Mouse (Mus musculus) left cerebral cortex, adult 2 months (tissue): ENCODE results near the gene Mfng. TPM values are rescaled to one million over a fixed set of nuclear protein-coding genes. Genes with fewer than 3 reads are reported as not detected.

ENCODE experiments used
- DNase-seq, 2 experiments: peaks; one replicate each; pipeline ENCODE4 v3.0.0; 2021 to 2022; ENCODE audit warnings: low spot score in 2 of 2, mixed read lengths in 1 of 2; ENCODE audit errors: extremely low spot score in 1 of 2
- H3K27ac ChIP-seq: fragments of 200-600 bp; 2 replicates; pipeline ENCODE4 v1.8.1; 2022
- H3K4me3 ChIP-seq: fragments of 200-600 bp; 2 replicates; pipeline ENCODE4 v1.8.1; 2022
- CTCF ChIP-seq: fragments of 200-600 bp; IDR thresholded peaks from 2 replicates; pipeline ENCODE4 v1.8.1; 2022; ENCODE audit warnings: antibody characterized with exemption, mild to moderate bottlenecking, moderate library complexity
- intact Hi-C: fragments of 180-260 bp; cut with DNase I; formaldehyde crosslinking; loops from one replicate; pipeline ENCODE4 v1.15.1; 2025
- long read RNA-seq, 2 experiments: library from polyadenylated mRNA; stranded (forward); transcript quantifications; one replicate each; pipeline ENCODE4 v2.0.0; 2021; ENCODE audit warnings: borderline mapping rate in 2 of 2
- total RNA-seq, 2 experiments: library from RNA; stranded (reverse); gene quantifications; 2 replicates each; pipeline ENCODE4 v1.2.3; 2021

The Mfng gene
- 1 to 10 TPM; 5.0 to 6.2 TPM for total RNA-seq
- long read RNA-seq, experiment 1, partial matches to known transcripts = 0 of 2 reads
- long read RNA-seq, experiment 1, other reads (novel, unspliced or antisense) = 0 of 2 reads
- long read RNA-seq, experiment 2, partial matches to known transcripts = 0 of 4 reads
- long read RNA-seq, experiment 2, other reads (novel, unspliced or antisense) = 2 of 4 reads

GRCm38 (mm10) chr15:78773290-78773729 lies at the start of gene Mfng:
Gene Mfng, minus strand, starts transcription at chr15:78773475.
- DNase-seq = peak; percentile 27 to 50
- H3K27ac ChIP-seq = peak within 1 kb of the TSS; percentile 64
- peak within 1 kb of the TSS; percentile 36 for H3K4me3 ChIP-seq
- intact Hi-C loops = no loop called here
- no peak for TF ChIP-seq CTCF

DNA sequence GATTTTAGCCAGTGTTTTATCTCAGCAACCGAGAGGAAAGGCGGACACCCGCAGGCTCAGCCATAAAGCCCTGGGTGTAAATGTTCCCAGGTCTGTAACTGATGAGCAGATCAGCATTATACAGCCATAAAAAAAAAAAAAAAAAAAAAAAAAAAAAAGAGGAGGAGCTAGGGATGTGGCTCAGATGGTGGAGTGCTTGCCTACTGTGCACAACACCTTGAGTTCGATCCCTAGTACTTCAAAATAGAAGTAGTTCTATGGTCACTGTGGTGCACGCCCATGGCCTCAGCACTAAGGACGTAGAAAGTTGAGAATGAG lies 42.8 kb upstream of the Mfng start:
- intact Hi-C loops = no loop called here
- H3K27ac ChIP-seq = no peak overlapping the region
- TF ChIP-seq CTCF = no peak
- no peak overlapping the region for H3K4me3 ChIP-seq
- no peak for DNase-seq

DNA sequence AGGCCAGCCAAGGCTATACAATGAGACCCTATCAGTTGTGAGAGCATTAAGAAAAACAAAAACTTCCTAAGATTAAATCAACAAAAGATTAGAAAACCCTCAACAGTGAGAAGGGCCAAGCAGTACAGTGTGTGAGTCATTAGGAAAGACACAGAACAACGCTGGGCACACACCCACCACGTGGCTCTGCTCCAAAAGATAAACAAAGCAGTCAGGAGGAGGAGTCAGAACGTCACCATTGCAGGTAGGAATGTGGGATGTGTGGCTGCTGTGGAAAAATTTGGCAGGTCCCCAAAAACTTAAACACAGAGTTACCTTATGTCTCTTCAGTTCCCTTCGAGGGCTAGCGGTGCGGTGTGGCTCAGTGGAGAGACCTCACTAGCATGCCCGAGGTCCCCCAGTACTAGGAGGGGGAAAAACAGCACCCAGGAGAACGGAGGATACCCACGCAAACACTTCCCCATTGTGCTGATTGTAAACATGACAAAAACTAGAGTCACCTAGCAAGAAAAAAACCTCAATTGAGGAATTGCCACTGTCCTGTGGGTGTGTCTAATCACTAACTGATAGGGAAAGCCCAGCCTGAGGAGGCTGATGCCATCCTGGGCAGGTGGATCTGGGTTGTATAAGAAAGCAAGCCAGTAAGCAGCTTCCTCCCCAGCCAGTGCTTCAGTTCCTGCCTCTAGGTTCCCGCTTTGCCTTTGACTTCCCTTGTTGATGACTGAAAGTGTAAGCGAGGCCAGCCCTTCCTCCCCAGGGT lies 42.2 kb upstream of the Mfng start:
- intact Hi-C loops = no loop called here
- no peak for DNase-seq
- no peak for TF ChIP-seq CTCF

GRCm38 (mm10) chr15:78813603-78814002 lies 40.3 kb upstream of the Mfng start:
- DNase-seq = no peak
- intact Hi-C loops = no loop called here
- H3K4me3 ChIP-seq = no peak overlapping the region

More for the DNA sequence above, 42.2 kb upstream of the Mfng start:
- Histone ChIP-seq H3K27ac (no peak overlapping the region), H3K4me3 (no peak overlapping the region)

DNA sequence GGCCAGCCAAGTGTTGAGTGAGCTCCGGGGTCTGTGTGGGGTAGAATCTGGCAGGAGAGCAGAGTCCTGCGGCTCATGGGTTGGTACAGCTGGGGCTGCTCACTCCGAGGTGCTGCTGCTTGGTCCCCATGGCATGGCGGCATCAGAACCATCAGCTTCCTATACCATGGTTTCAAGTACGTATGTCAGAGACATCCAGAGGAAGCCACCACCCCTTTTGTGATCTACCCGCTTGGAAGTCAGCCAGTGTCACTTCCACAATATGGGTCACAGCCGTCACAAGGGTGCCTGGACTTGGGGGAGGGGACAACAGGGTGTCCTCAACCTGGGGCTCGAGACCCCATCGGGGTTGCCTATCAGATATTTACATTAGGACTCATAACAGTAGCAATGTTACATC lies 36.9 kb upstream of the Mfng start:
- no peak for DNase-seq
- no peak overlapping the region for H3K27ac ChIP-seq
- no peak for TF ChIP-seq CTCF
- intact Hi-C loops = no loop called here
- H3K4me3 ChIP-seq = no peak overlapping the region

More at GRCm38 (mm10) chr15:78813603-78814002, 40.3 kb upstream of the Mfng start:
- TF ChIP-seq CTCF = no peak
- no peak overlapping the region for H3K27ac ChIP-seq

DNA sequence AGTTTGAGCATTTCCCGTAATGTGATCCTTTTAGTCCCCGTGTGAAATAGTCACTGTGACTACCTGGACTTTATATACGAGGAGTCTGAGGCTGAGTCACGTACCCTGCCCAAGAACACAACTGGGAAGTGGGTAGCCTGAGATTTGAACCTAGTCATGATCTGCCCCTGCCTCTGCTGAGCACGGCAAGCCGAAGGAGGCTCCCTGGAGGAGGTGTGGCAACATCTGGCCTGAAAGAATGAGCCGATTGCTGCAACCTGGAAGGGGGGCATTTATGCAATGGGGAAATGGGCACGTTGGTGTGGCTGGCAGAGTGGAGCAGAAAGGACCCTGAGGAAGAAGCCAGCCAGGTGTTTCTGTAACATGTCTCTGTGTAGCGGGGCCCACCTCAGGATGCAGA lies 36.5 kb upstream of the Mfng start:
- Histone ChIP-seq H3K27ac (no peak overlapping the region), H3K4me3 (no peak overlapping the region)
- intact Hi-C loops = no loop called here
- no peak for DNase-seq
- TF ChIP-seq CTCF = no peak

DNA sequence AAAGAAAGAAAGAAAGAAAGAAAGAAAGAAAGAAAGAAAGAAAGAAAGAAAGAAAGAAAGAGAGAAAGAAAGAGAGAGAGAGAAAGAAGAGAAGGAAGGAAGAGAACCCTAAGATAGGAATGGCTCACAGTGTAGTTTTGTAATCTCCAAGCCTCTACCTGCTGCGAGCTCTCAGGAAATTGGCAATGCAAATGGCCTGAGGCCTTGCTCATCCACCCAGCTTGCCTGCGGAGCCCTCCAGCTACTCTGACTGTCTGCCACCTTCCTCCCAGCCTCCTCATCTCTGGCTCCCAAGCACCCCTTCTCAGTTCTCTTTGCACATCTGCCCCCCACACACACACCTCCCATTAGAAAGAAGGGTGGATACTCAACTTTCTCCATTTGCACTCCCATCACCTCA lies 35.7 kb upstream of the Mfng start:
- Histone ChIP-seq H3K27ac (no peak overlapping the region), H3K4me3 (no peak overlapping the region)
- DNase-seq = no peak
- intact Hi-C loops = no loop called here
- TF ChIP-seq CTCF = no peak

GRCm38 (mm10) chr15:78807141-78807540 lies 33.9 kb upstream of the Mfng start:
- TF ChIP-seq CTCF = no peak
- no peak overlapping the region for H3K4me3 ChIP-seq
- no peak for DNase-seq
- intact Hi-C loops = no loop called here
- no peak overlapping the region for H3K27ac ChIP-seq

- no peak overlapping the region for H3K4me3 ChIP-seq
- H3K27ac ChIP-seq = no peak overlapping the region
- intact Hi-C loops = no loop called here
- DNase-seq = no peak
- no peak for TF ChIP-seq CTCF
Measured at GRCm38 (mm10) chr15:78806614-78807013, 33.3 kb upstream of the Mfng start.

DNA sequence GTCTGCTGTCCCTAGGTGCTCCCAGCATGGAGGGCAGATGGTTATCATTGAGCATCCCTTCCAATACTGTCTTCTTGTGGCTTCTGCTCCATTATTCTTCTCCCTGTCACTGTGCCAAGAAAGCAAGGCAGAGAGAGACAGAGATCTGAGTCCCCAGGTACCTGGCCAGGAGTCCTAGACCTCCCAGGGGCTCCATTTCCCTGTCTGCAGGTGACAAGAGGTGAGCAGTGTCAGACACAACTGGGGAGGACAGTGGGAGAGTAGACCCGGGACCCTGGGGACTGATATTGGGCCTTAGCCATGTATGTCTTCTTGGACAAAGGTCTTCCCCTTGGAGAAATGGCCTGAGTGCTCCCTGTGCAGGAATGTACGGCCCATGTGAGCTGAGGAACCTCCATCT lies 32.1 kb upstream of the Mfng start:
- TF ChIP-seq CTCF = no peak
- intact Hi-C loops = no loop called here
- Histone ChIP-seq H3K27ac (no peak overlapping the region), H3K4me3 (no peak overlapping the region)
- DNase-seq = no peak

DNA sequence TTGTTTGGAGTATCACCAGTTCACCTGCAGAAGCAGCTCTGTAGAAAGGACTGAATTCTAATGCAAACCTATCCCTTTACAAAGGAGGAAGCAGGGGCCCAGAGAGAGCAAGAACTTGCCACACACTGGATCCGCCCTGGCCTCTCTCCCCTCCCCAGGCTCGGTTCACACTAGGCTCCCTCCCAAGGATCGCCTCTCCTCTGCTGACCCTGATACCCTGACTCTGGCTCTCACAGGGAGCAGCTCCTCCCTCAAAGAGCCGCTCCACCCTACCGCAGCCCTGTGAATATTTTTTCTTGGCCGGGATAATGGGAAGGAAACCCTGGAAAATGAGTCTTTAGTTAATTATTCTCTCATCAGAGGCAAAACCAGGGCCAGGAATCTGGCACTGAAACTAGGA lies 31.1 kb upstream of the Mfng start:
- TF ChIP-seq CTCF = no peak
- no peak overlapping the region for H3K4me3 ChIP-seq
- intact Hi-C loops = no loop called here
- no peak for DNase-seq
- no peak overlapping the region for H3K27ac ChIP-seq

- TF ChIP-seq CTCF = no peak
- no peak for DNase-seq
- H3K4me3 ChIP-seq = no peak overlapping the region
- no peak overlapping the region for H3K27ac ChIP-seq
- intact Hi-C loops = no loop called here
Measured at GRCm38 (mm10) chr15:78803499-78803900, 30.2 kb upstream of the Mfng start.
